Mouse (Mus musculus): ENCODE data around the gene Sh3kbp1.

The Sh3kbp1 gene

GRCm38 (mm10) chrX:159924759-159925158 is 297.7 kb downstream of the Sh3kbp1 start:
- no peak for DNase-seq (ENCODE audit: extremely low spot score)

- DNase-seq (ENCODE audit: extremely low spot score) = no peak
Measured at GRCm38 (mm10) chrX:159928165-159928564, 301.1 kb downstream of the Sh3kbp1 start.

- DNase-seq (ENCODE audit: extremely low spot score) = no peak
Measured at GRCm38 (mm10) chrX:159928834-159929233, 301.8 kb downstream of the Sh3kbp1 start.

- DNase-seq (ENCODE audit: extremely low spot score) = no peak
Measured at GRCm38 (mm10) chrX:159932027-159932426, 305.0 kb downstream of the Sh3kbp1 start.

GRCm38 (mm10) chrX:159942569-159942968 is 315.5 kb downstream of the Sh3kbp1 start:
- DNase-seq (ENCODE audit: extremely low spot score) = no peak

- no peak for DNase-seq (ENCODE audit: extremely low spot score)
Measured at GRCm38 (mm10) chrX:159943586-159943985, 316.5 kb downstream of the Sh3kbp1 start.

- no peak for DNase-seq (ENCODE audit: extremely low spot score)
Measured at GRCm38 (mm10) chrX:159953546-159954429, 326.7 kb downstream of the Sh3kbp1 start.

- DNase-seq (ENCODE audit: extremely low spot score) = no peak
Measured at GRCm38 (mm10) chrX:159954430-159954779, 327.3 kb downstream of the Sh3kbp1 start.

- no peak for DNase-seq (ENCODE audit: extremely low spot score)
Measured at GRCm38 (mm10) chrX:159955433-159955832, 328.4 kb downstream of the Sh3kbp1 start.

GRCm38 (mm10) chrX:159961385-159961784 is 334.3 kb downstream of the Sh3kbp1 start:
- no peak for DNase-seq (ENCODE audit: extremely low spot score)

- DNase-seq (ENCODE audit: extremely low spot score) = peak; percentile 42
Measured at GRCm38 (mm10) chrX:159963273-159963672, 336.2 kb downstream of the Sh3kbp1 start.

GRCm38 (mm10) chrX:159963925-159964324 is 336.9 kb downstream of the Sh3kbp1 start:
- DNase-seq (ENCODE audit: extremely low spot score) = no peak

- DNase-seq (ENCODE audit: extremely low spot score) = no peak
Measured at GRCm38 (mm10) chrX:159969025-159969424, 342.0 kb downstream of the Sh3kbp1 start.

GRCm38 (mm10) chrX:159971091-159971779 is 344.2 kb downstream of the Sh3kbp1 start:
- DNase-seq (ENCODE audit: extremely low spot score) = no peak

GRCm38 (mm10) chrX:159973730-159974129 is 346.7 kb downstream of the Sh3kbp1 start:
- peak; percentile 16 for DNase-seq (ENCODE audit: extremely low spot score)

- DNase-seq (ENCODE audit: extremely low spot score) = no peak
Measured at GRCm38 (mm10) chrX:159976243-159976642, 349.2 kb downstream of the Sh3kbp1 start.

- peak; percentile 43 for DNase-seq (ENCODE audit: extremely low spot score)
Measured at GRCm38 (mm10) chrX:159988002-159988960, 361.2 kb downstream of the Sh3kbp1 start, which contains the start of gene Map3k15. Map3k15 (plus strand) TSS chrX:159988433.

- DNase-seq (ENCODE audit: extremely low spot score) = no peak
Measured at GRCm38 (mm10) chrX:159995808-159996207, 368.7 kb downstream of the Sh3kbp1 start.

Data from embryo, embryonic 9.5 days (tissue).